Comparison of ENCODE assay signal across 23 mouse cellular contexts in genomic region chr9:104582675-104583074, GRCm38 (mm10). TPM values are rescaled to one million over a fixed set of nuclear protein-coding genes. Genes with fewer than 3 reads are reported as not detected.
A peak's percentile ranks its signal among the peaks of the same experiment; 100 is the strongest.
DNase-seq lines count a peak whose midpoint lies in the region; ATAC-seq lines count a peak whose summit lies in the region.
"Had no signal": no experiment of that assay in that cellular context is flagged by ENCODE, and none has a peak within 500 bp of the region (broad histone marks: within the 10 kb centered on the region; RNA-seq: fewer than 3 reads in every experiment).

No protein-coding gene starts in this region.

- ATAC-seq in lung, embryonic 15.5 days (ENCODE audit: borderline replicate concordance, extremely low read depth, low FRiP score, low TSS enrichment), result peak; percentile 84; the same call in 1 of the 2 replicates
- ATAC-seq in cerebellum, adult (ENCODE audit: insufficient number of reproducible peaks, low FRiP score, low TSS enrichment), result no peak
- ATAC-seq: forebrain, embryonic 15.5 days; Patski had no signal

- intact Hi-C loops in gastrocnemius, postnatal 36 days (cut with DNase I), result no loop called here

- no peak overlapping the region for H3K9ac ChIP-seq in lung, embryonic 15.5 days
- H3K9ac ChIP-seq: forebrain, embryonic 15.5 days; hindbrain, embryonic 12.5 days; liver, embryonic 13.5 days; neural tube, embryonic 15.5 days had no signal

- no peak overlapping the region for H3K27ac ChIP-seq in lung, embryonic 15.5 days
- H3K27ac ChIP-seq: embryonic facial prominence, embryonic 10.5 days; forebrain, embryonic 15.5 days; heart, adult 2 months; hindbrain, embryonic 12.5 days; liver, embryonic 13.5 days; macrophage; midbrain, embryonic 10.5 days; neural tube, embryonic 15.5 days had no signal

- WGBS in lung, embryonic 15.5 days, result 30% methylated on average over 6 of the region's 6 CpGs

- H3K4me3 ChIP-seq in lung, embryonic 15.5 days, result no peak overlapping the region
- H3K4me3 ChIP-seq: embryonic facial prominence, embryonic 10.5 days; forebrain, embryonic 15.5 days; heart, adult 2 months; hindbrain, embryonic 12.5 days; liver, embryonic 13.5 days; midbrain, embryonic 10.5 days; neural tube, embryonic 15.5 days had no signal

- peak; percentile 29 for DNase-seq in kidney, postnatal 10 days
- DNase-seq in kidney, adult 11 months, result no peak
- peak; percentile 22 for DNase-seq in embryo, embryonic 11 days
- peak; percentile 53 for DNase-seq in lung, postnatal 36 days
- no peak for DNase-seq in gastrocnemius, postnatal 36 days
- DNase-seq: adrenal gland, adult 2 months; B cell, adult 2 months; cerebellum, adult 11-12 months; cerebellum, postnatal 25 days; gastrocnemius, postnatal 14 days; heart, adult 2 months; liver, embryonic 13.5 days had no signal

- H3K4me2 ChIP-seq in lung, embryonic 15.5 days, result no peak overlapping the region
- H3K4me2 ChIP-seq: forebrain, embryonic 15.5 days; hindbrain, embryonic 12.5 days; liver, embryonic 13.5 days; neural tube, embryonic 15.5 days had no signal

- H3K36me3 ChIP-seq in lung, embryonic 15.5 days, result no peaks in the 10 kb centered on the region
- H3K36me3 ChIP-seq: embryonic facial prominence, embryonic 10.5 days; forebrain, embryonic 15.5 days; G1E; hindbrain, embryonic 12.5 days; liver, embryonic 13.5 days; midbrain, embryonic 10.5 days; neural tube, embryonic 15.5 days had no signal

- H3K4me1 ChIP-seq in lung, embryonic 15.5 days, result peaks cover 9% of the 10 kb centered on the region; the same call in 1 of the 2 replicates
- H3K4me1 ChIP-seq: embryonic facial prominence, embryonic 10.5 days; forebrain, embryonic 15.5 days; hindbrain, embryonic 12.5 days; liver, embryonic 13.5 days; midbrain, embryonic 10.5 days; neural tube, embryonic 15.5 days had no signal

- H3K9me3 ChIP-seq in lung, embryonic 15.5 days, result no peaks in the 10 kb centered on the region
- H3K9me3 ChIP-seq: embryonic facial prominence, embryonic 10.5 days; forebrain, embryonic 15.5 days; hindbrain, embryonic 12.5 days; liver, embryonic 13.5 days; midbrain, embryonic 10.5 days; neural tube, embryonic 15.5 days had no signal

- H3K27me3 ChIP-seq in lung, embryonic 15.5 days, result no peaks in the 10 kb centered on the region; the same call in 1 of the 2 replicates
- H3K27me3 ChIP-seq: forebrain, embryonic 15.5 days; hindbrain, embryonic 12.5 days; liver, embryonic 13.5 days had no signal

RNA-seq across cellular contexts. Expression of gene Cpne4, which starts 35.6 kb away (rescaled TPM):
- polyA plus RNA-seq in lung, embryonic 15.5 days (2015; fragmentation: Nextera tagmentation; extraction: Ambion mirVana), result 0.26 and 0.30 TPM in 2 replicates
- total RNA-seq in gastrocnemius, postnatal 36 days (2021), result not detected
- total RNA-seq: CH12.LX; G1E; gastrocnemius, postnatal 14 days had no signal
- polyA plus RNA-seq: adrenal gland, adult 2 months; G1E; macrophage had no signal

Comparison
In these comparisons a context has a peak if more than half of its experiments do, and no peak if none do; other contexts are left out.
1. DNase-seq: peak in kidney, postnatal 10 days (single experiment), embryo, embryonic 11 days (single experiment) and lung, postnatal 36 days (single experiment); none in kidney, adult 11 months (single experiment) and gastrocnemius, postnatal 36 days (0 of 2).